Mouse (Mus musculus) midbrain, embryonic 11.5 days (tissue): ENCODE results near the gene Stim2. TPM values are rescaled to one million over a fixed set of nuclear protein-coding genes. Genes with fewer than 3 reads are reported as not detected.

ENCODE experiments used
- ATAC-seq: fragments of 200-750 bp; cut with Nextera tagmentation; 2 replicates; pipeline ENCODE4 v1.8.0; 2017; ENCODE audit warnings: moderate TSS enrichment, moderate library complexity; ENCODE audit not compliant: low FRiP score
- DNase-seq: peaks from one replicate; pipeline ENCODE4 v3.0.0; 2015; ENCODE audit warnings: low spot score; ENCODE audit errors: missing footprints
- H3K27ac ChIP-seq: fragments of 300-500 bp; sonication (generic); 2 replicates; pipeline ENCODE4 v1.5.1; 2014; ENCODE audit warnings: low read depth, low read length
- H3K27me3 ChIP-seq: fragments of 300-500 bp; sonication (generic); 2 replicates; pipeline ENCODE4 v1.6.1; 2014; ENCODE audit warnings: mild to moderate bottlenecking, low read length, moderate library complexity, mixed read lengths; ENCODE audit not compliant: control insufficient read depth, insufficient read depth
- H3K36me3 ChIP-seq: fragments of 300-500 bp; sonication (generic); 2 replicates; pipeline ENCODE4 v1.6.1; 2014; ENCODE audit warnings: mild to moderate bottlenecking, low read length, moderate library complexity, mixed read lengths; ENCODE audit not compliant: control insufficient read depth, insufficient read depth
- H3K4me1 ChIP-seq: fragments of 300-500 bp; sonication (generic); 2 replicates; pipeline ENCODE4 v1.6.1; 2014; ENCODE audit warnings: low read length; ENCODE audit not compliant: control insufficient read depth, insufficient read depth
- H3K4me2 ChIP-seq: fragments of 300-500 bp; sonication (generic); 2 replicates; pipeline ENCODE4 v1.6.1; 2014; ENCODE audit warnings: mild to moderate bottlenecking, moderate library complexity
- H3K4me3 ChIP-seq: fragments of 300-500 bp; sonication (generic); 2 replicates; pipeline ENCODE4 v1.5.1; 2014; ENCODE audit warnings: low read depth, low read length
- H3K9ac ChIP-seq: fragments of 300-500 bp; sonication (generic); 2 replicates; pipeline ENCODE4 v1.6.1; 2014; ENCODE audit warnings: low read length
- H3K9me3 ChIP-seq: fragments of 300-500 bp; sonication (generic); 2 replicates; pipeline ENCODE4 v1.6.1; 2016; ENCODE audit warnings: low read length; ENCODE audit not compliant: control insufficient read depth
- WGBS: fragments of 180-500 bp; shearing (Covaris S2); extraction: QIAGEN DNeasy Blood & Tissue Kit; methylation state at CpG from one replicate; pipeline ENCODE4 v1.1.7; 2014; 5-methylcytosine and 5-hydroxymethylcytosine counted together
- polyA plus RNA-seq: library from polyadenylated mRNA; unstranded; fragments of >200 nt; fragmentation: Nextera tagmentation; extraction: Ambion mirVana; gene quantifications from 2 replicates; pipeline ENCODE4 v1.2.1, GENCODE M21; 2014

The Stim2 gene
- polyA plus RNA-seq, 1 experiment from 2014 or later: 23.1 TPM

DNA sequence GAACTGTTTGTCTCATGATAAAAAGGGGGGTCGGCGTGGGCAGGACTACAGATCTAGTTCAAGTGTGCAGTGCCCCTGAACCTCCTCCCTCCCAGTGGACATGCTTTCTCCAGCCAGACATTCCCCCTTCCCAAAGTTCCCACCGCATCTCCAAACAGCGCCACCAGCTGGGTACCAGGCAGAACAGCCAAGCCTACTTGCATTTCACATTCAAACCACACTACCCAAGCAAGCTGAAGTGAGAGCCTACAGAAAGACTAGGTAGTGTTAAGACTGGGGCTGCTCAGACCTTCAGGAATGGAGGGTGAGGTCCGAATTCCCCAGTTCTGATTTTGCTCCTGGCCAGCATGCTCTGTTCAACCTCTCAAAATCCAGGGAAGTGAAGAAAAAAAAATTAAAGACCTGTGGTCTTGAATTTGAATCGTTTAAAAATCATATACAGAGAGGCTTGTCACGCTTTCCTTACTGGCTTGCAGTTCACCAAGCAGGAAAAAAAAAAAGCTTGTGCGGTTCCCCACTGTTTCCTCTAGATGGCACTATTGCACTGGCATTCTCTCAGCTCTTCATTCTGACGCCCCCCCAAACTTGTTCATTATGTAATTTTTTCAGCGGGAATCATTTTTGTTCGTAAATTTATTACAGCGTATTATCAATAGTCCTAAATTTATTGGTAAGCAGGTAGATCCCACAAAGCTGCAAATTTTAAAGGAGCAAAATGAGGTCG is 156.4 kb downstream of the Stim2 start:
- H3K36me3 ChIP-seq: no peaks in the 10 kb centered on the region
- no peaks in the 10 kb centered on the region for H3K9me3 ChIP-seq
- peaks cover 4% of the 10 kb centered on the region; the same call in 1 of the 2 replicates for H3K4me1 ChIP-seq
- H3K4me3 ChIP-seq: no peak overlapping the region
- peak; percentile 57; the same call in 1 of the 2 replicates for ATAC-seq
- peak; percentile 92 for DNase-seq
- H3K4me2 ChIP-seq: peak overlapping the region; percentile 30
- no peak overlapping the region for H3K9ac ChIP-seq
- H3K27ac ChIP-seq: no peak overlapping the region
- WGBS: 24% methylated on average over 13 of the region's 13 CpGs
- no peaks in the 10 kb centered on the region for H3K27me3 ChIP-seq

DNA sequence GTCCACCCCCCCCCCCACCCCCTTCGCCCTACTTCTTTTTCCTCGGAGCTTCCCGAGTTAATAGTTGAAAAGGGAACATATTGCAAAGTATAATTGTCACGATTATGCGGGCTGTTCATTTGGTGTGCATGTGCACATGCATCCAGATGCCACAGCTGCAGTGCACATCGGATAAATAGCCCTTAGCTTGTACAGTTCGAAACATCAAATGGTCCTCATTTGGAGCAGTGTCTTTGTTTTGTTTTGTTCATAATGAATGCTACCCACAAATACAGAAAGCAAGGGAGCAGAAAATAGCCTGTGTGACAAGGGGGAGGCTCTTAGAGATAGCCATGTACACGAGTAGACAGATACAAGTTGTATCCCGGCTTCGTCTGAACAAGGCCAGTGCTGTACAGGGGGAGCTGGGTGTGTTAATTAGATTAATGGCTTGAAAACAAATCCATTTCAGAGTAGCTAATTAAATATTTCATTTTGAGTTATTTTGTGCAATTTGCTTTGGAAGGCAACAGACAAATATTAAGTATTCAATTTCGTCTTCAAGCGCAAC is 157.0 kb downstream of the Stim2 start:
- peak overlapping the region; percentile 30 for H3K4me2 ChIP-seq
- peaks cover 4% of the 10 kb centered on the region; the same call in 1 of the 2 replicates for H3K4me1 ChIP-seq
- no peaks in the 10 kb centered on the region for H3K9me3 ChIP-seq
- no peaks in the 10 kb centered on the region for H3K36me3 ChIP-seq
- no peaks in the 10 kb centered on the region for H3K27me3 ChIP-seq
- 68% methylated on average over 12 of the region's 12 CpGs for WGBS
- DNase-seq: no peak
- no peak overlapping the region for H3K9ac ChIP-seq
- peak; percentile 62 for ATAC-seq
- no peak overlapping the region for H3K4me3 ChIP-seq
- H3K27ac ChIP-seq: no peak overlapping the region

DNA sequence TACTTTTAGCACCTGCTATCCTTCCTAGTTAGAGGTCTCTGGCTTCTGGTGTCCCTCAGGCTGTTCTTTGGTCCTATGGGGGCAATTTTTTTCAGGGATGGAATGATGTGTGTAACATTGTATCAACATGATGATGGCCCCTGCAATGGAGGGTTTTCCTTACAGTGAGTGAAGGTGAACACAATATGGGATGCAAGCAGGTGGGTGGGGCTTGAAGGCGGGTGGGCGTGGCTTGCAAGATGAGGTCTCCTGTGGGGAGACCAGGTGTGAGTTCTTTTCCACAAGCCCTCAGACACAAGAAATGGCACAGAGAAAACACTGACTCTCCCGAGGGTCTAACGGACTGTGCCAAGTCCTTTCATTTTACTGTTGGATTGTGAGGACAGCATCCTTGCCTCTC is 157.6 kb downstream of the Stim2 start:
- no peaks in the 10 kb centered on the region for H3K9me3 ChIP-seq
- H3K4me2 ChIP-seq: no peak overlapping the region
- no peak overlapping the region for H3K27ac ChIP-seq
- H3K9ac ChIP-seq: no peak overlapping the region
- ATAC-seq (0 out of 2 replicates have a peak, but pooled peaks have one; percentile 19), DNase-seq (no peak)
- H3K27me3 ChIP-seq: no peaks in the 10 kb centered on the region
- H3K4me3 ChIP-seq: no peak overlapping the region
- peaks cover 4% of the 10 kb centered on the region; the same call in 1 of the 2 replicates for H3K4me1 ChIP-seq
- 81% methylated on average over 4 of the region's 4 CpGs for WGBS
- H3K36me3 ChIP-seq: no peaks in the 10 kb centered on the region

DNA sequence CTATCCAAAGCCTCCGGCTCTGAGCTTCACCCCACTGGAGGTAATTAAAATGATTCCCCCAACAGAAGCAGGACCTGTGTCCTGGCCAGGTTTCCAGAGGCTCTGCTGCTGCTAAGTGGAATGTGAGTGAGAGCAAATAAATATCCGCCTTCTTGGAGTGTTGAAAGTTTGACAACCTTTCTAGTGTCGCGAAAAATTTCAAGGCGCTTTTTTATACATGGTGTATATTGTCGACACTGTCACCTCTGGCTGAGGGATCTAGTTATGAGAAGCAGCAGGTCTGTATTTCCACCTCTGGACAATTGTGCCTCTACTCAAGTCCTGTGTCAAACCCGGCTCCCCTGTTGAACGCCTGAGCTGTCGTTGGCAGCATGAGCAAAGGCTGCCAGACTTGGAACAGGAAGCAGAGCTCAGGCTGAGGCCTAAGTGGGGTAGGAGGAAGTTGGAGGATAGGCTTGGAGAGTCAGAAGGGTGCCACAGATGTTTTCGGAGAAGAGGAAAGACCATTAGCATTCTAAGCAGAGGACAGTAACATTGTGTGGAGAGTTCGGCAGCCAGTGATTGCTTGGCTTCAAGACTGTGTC is 158.7 kb downstream of the Stim2 start:
- DNase-seq: no peak
- WGBS: 80% methylated on average over 11 of the region's 11 CpGs
- H3K4me2 ChIP-seq: no peak overlapping the region
- no peaks in the 10 kb centered on the region for H3K36me3 ChIP-seq
- H3K9me3 ChIP-seq: no peaks in the 10 kb centered on the region
- no peak overlapping the region for H3K9ac ChIP-seq
- no peak overlapping the region for H3K27ac ChIP-seq
- H3K4me1 ChIP-seq: peaks cover 4% of the 10 kb centered on the region; the same call in 1 of the 2 replicates
- no peak for ATAC-seq
- no peak overlapping the region for H3K4me3 ChIP-seq
- H3K27me3 ChIP-seq: no peaks in the 10 kb centered on the region

DNA sequence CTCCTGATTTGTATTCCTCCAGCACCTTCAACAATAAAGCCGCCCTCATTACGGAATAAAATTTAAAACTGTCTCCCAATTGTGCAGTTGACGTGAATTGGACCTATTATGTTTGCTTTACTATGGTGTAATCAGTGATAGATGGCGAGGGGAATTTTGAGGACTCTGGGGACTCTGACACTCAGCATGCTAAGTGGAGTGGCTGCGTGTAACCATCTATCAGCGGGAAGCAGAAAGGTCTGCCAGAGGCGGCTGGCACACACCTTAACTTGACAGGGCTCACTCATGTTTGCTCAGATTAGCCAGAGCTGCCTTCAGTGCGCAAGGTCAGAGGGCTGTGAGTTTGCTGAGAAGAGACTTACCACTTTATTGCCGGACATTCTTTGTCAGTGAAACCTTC is 159.9 kb downstream of the Stim2 start:
- no peak overlapping the region for H3K4me3 ChIP-seq
- no peaks in the 10 kb centered on the region for H3K36me3 ChIP-seq
- 67% methylated on average over 9 of the region's 9 CpGs for WGBS
- DNase-seq (peak; percentile 79), ATAC-seq (peak; percentile 32; the same call in 1 of the 2 replicates)
- H3K4me1 ChIP-seq: peaks cover 4% of the 10 kb centered on the region; the same call in 1 of the 2 replicates
- H3K9me3 ChIP-seq: no peaks in the 10 kb centered on the region
- no peak overlapping the region for H3K27ac ChIP-seq
- no peaks in the 10 kb centered on the region for H3K27me3 ChIP-seq
- H3K4me2 ChIP-seq: no peak overlapping the region
- H3K9ac ChIP-seq: no peak overlapping the region

DNA sequence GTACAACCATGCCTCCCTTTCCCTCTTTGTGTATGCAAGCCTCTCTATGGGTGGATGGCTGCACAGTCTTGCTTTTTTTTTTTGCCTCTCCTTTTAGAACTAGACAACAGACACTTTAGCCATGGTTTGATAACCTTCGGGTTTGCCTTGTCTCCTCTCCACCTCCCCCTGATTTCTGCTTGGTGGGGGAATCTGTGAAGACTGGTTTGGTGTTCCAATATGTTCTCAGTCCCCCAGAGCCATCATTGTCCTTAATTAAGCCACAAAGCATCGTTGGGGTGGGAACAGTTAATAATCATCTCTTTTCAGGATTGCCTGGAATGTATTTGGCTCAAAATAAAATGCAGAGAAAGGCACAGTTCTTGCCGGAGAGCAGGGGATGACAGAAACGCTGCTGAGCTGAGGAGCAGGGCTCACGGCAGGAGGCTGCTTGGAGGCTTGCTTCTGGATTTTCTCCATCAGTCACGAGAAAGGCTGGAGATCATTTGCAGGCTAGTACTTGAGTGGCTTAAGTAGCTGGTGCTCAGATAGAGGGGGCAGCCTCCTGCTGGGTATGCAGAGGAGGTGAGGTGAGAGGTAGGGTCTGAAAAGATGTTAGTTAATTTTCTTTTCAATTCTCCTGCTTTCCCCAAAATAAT is 161.0 kb downstream of the Stim2 start:
- DNase-seq (peak; percentile 81), ATAC-seq (no peak)
- Histone ChIP-seq H3K27me3 (no peaks in the 10 kb centered on the region), H3K4me1 (peaks cover 4% of the 10 kb centered on the region; the same call in 1 of the 2 replicates), H3K36me3 (no peaks in the 10 kb centered on the region), H3K27ac (no peak overlapping the region), H3K4me2 (no peak overlapping the region; the same call in 1 of the 2 replicates), H3K9ac (peak overlapping the region; percentile 12; the same call in 1 of the 2 replicates), H3K9me3 (no peaks in the 10 kb centered on the region), H3K4me3 (no peak overlapping the region)
- 7% methylated on average over 6 of the region's 6 CpGs for WGBS

DNA sequence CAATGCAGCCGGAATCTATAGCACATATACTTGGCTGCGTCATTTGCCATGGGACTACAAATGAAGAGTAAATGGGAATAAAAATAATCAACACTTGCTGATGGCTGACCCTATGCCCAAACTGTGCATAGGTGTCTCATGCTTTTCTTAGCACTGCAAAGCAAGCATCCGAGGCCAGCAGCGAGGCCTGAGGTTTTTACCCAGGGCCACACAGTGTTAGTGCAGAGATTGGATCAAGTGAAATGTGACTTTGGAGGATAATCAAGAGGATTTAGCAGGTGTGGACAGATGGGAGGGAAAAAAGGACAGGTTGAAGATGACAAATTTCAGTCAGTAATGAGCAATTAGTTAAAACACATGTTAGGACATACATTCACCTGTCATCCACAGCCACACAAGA is 162.3 kb downstream of the Stim2 start:
- no peak for ATAC-seq
- Histone ChIP-seq H3K9me3 (no peaks in the 10 kb centered on the region), H3K27ac (no peak overlapping the region), H3K36me3 (no peaks in the 10 kb centered on the region), H3K4me1 (peaks cover 4% of the 10 kb centered on the region; the same call in 1 of the 2 replicates), H3K4me2 (no peak overlapping the region), H3K4me3 (no peak overlapping the region), H3K27me3 (no peaks in the 10 kb centered on the region), H3K9ac (no peak overlapping the region)
- DNase-seq: peak; percentile 61
- 91% methylated on average over 4 of the region's 4 CpGs for WGBS

DNA sequence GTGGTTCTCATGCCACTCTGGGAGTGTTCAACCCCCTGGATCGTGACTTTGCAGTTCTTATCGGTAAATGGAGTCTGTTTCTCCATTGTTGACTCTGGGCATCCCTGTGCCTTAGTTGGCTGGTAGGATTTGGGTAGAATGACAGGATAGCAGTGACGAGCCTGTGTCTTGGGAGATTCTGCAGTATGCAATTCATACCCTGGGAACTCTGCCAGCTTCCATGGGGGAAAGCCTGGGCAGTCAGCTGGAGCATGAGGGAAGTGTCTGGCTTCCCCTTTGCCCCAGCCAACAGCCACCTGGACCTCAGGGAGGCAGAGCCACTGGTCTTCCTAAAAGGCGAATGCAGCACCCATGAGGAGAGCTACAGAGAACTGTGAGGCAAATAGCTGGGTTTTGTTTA is 165.6 kb downstream of the Stim2 start:
- H3K36me3 ChIP-seq: no peaks in the 10 kb centered on the region
- peaks cover 4% of the 10 kb centered on the region; the same call in 1 of the 2 replicates for H3K4me1 ChIP-seq
- WGBS: 85% methylated on average over 4 of the region's 4 CpGs
- no peak overlapping the region for H3K9ac ChIP-seq
- ATAC-seq (no peak), DNase-seq (no peak)
- no peaks in the 10 kb centered on the region for H3K27me3 ChIP-seq
- no peaks in the 10 kb centered on the region for H3K9me3 ChIP-seq
- no peak overlapping the region for H3K27ac ChIP-seq
- no peak overlapping the region for H3K4me3 ChIP-seq
- no peak overlapping the region for H3K4me2 ChIP-seq
